Mouse (Mus musculus) R1 (cell line): Measurements from ENCODE around the gene Mrpl19.

Experiments used
- DNase-seq: peaks from one replicate; pipeline ENCODE4 v3.0.0-alpha.2; 2018; ENCODE audit warnings: low read depth, low spot score

The Mrpl19 gene

GRCm38 (mm10) chr6:81929402-81929801 is 36.4 kb downstream of the Mrpl19 start:
- no peak for DNase-seq

- DNase-seq = peak; percentile 21
These were observed 41.5 kb downstream of the Mrpl19 start for GRCm38 (mm10) chr6:81924304-81924703.

- DNase-seq = peak; percentile 94
These were observed 42.1 kb downstream of the Mrpl19 start, which contains the start of gene Gcfc2 for GRCm38 (mm10) chr6:81923523-81924142. Gene Gcfc2, plus strand, starts transcription at chr6:81923669.

GRCm38 (mm10) chr6:81912177-81912576 is 53.6 kb downstream of the Mrpl19 start:
- DNase-seq = no peak

GRCm38 (mm10) chr6:81911713-81912112 is 54.0 kb downstream of the Mrpl19 start:
- peak; percentile 85 for DNase-seq

GRCm38 (mm10) chr6:81911244-81911643 is 54.5 kb downstream of the Mrpl19 start:
- no peak for DNase-seq

- peak; percentile 36 for DNase-seq
These were observed 55.4 kb downstream of the Mrpl19 start for GRCm38 (mm10) chr6:81910302-81910855.
